Mouse (Mus musculus): ENCODE data around the gene Prkab1. TPM values are rescaled to one million over a fixed set of nuclear protein-coding genes. Genes with fewer than 3 reads are reported as not detected.

Prkab1 gene
- polyA plus RNA-seq, 1 experiment from 2014 or later: 79.0 TPM

DNA sequence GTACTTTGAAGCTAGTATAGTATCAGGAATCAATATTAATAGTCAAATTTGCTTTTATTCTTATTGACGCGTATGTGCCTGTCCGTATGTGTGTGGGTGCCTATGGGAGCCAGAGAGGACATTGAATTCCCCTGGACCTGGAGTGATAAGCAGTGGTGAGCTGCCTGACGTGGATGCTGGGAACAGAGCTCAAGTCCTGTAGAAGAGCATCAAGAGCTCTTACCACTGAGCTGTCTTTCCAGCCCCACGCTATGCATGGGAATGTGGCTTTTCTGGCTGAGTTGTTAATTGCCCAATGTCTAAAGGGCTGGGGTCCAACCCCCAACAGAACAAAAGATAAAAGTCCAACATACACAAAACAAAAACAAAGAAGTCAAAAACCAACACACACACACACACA, 47.9 kb downstream of the Prkab1 start:
- no peaks in the 10 kb centered on the region for H3K9me3 ChIP-seq (replicated peaks; ENCODE audit: low read length)
- H3K9ac ChIP-seq (ENCODE audit: low read depth, low read length): no peak overlapping the region
- DNase-seq (ENCODE audit: low spot score) (no peak), ATAC-seq (replicated peaks; ENCODE audit: low FRiP score, low read depth) (no peak)
- H3K4me3 ChIP-seq (replicated peaks; ENCODE audit: low read depth, low read length): no peak overlapping the region
- H3K4me2 ChIP-seq (ENCODE audit: low read length): no peak overlapping the region
- TF ChIP-seq CTCF (IDR thresholded peaks at IDR 0.05; ENCODE audit: low read depth): no peak
- peak overlapping the region; percentile 85 for H3K27ac ChIP-seq
- 96% methylated on average over 5 of the region's 5 CpGs for WGBS
- no peaks in the 10 kb centered on the region for H3K27me3 ChIP-seq (ENCODE audit: insufficient read depth, low read length)
- H3K4me1 ChIP-seq (replicated peaks; ENCODE audit: insufficient read depth, low read length): peaks cover 17% of the 10 kb centered on the region
- no peaks in the 10 kb centered on the region for H3K36me3 ChIP-seq (ENCODE audit: insufficient read depth, low read length)

DNA sequence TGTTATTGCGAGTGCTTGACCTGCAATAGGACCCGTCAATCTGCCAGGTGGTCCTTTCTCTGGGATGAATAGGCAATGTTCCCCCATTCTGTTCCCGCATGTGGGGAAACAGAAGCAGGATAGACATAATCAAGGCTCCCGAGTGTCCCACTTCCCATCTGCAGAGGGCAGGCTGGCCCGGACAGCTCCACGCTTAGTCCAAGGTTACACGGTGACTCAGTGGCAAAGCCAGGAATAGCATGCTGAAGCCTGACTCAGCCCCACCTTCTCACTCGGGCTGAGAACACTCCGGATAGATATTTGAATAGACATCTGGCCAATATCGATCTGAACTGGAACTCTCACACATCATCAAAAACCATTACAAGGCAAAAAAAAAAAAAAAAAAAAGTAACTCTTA, 48.6 kb downstream of the Prkab1 start:
- TF ChIP-seq CTCF (IDR thresholded peaks at IDR 0.05; ENCODE audit: low read depth): peak; percentile 5; the same call in 1 of the 2 replicates
- WGBS: 86% methylated on average over 10 of the region's 10 CpGs

DNA sequence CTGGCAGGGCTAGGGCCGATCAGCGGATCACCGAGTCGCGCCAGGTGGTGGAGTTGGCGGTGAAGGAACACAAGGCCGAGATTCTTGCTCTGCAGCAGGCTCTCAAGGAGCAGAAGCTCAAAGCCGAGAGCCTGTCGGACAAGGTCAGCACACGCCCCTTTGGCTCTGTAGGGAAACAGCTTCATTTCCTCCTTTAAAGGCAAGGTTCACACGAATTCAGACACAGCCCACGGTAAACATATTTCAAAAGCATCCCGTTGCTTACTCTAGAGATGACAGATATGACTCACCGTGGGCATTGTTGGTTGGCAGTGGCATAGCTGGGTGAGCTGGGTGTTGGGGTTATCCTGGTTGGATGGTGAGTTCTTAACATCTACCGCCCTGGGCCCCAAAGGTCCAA, 53.1 kb downstream of the Prkab1 start:
- Histone ChIP-seq H3K36me3 (ENCODE audit: insufficient read depth, low read length) (peaks cover 7% of the 10 kb centered on the region; the same call in 1 of the 2 replicates), H3K9ac (ENCODE audit: low read depth, low read length) (no peak overlapping the region), H3K27ac (no peak overlapping the region), H3K9me3 (replicated peaks; ENCODE audit: low read length) (no peaks in the 10 kb centered on the region), H3K27me3 (ENCODE audit: insufficient read depth, low read length) (no peaks in the 10 kb centered on the region), H3K4me2 (ENCODE audit: low read length) (no peak overlapping the region), H3K4me1 (replicated peaks; ENCODE audit: insufficient read depth, low read length) (no peaks in the 10 kb centered on the region), H3K4me3 (replicated peaks; ENCODE audit: low read depth, low read length) (no peak overlapping the region)
- DNase-seq (ENCODE audit: low spot score): no peak
- 76% methylated on average over 15 of the region's 15 CpGs for WGBS
- TF ChIP-seq CTCF (IDR thresholded peaks at IDR 0.05; ENCODE audit: low read depth): no peak
- ATAC-seq (replicated peaks; ENCODE audit: low FRiP score, low read depth): no peak

More for the DNA sequence above, 48.6 kb downstream of the Prkab1 start:
- no peak overlapping the region for H3K27ac ChIP-seq
- peaks cover 4% of the 10 kb centered on the region; the same call in 1 of the 2 replicates for H3K36me3 ChIP-seq (ENCODE audit: insufficient read depth, low read length)
- no peak overlapping the region for H3K4me3 ChIP-seq (replicated peaks; ENCODE audit: low read depth, low read length)
- H3K4me2 ChIP-seq (ENCODE audit: low read length): no peak overlapping the region
- DNase-seq (ENCODE audit: low spot score) (no peak), ATAC-seq (replicated peaks; ENCODE audit: low FRiP score, low read depth) (no peak)
- no peaks in the 10 kb centered on the region for H3K9me3 ChIP-seq (replicated peaks; ENCODE audit: low read length)
- H3K27me3 ChIP-seq (ENCODE audit: insufficient read depth, low read length): no peaks in the 10 kb centered on the region
- no peak overlapping the region for H3K9ac ChIP-seq (ENCODE audit: low read depth, low read length)
- peaks cover 17% of the 10 kb centered on the region for H3K4me1 ChIP-seq (replicated peaks; ENCODE audit: insufficient read depth, low read length)

Other genes with a start within 250 kb of the Prkab1 start
- gene Cit, start 179.2 kb downstream of the Prkab1 start, polyA plus RNA-seq (2015; fragmentation: Nextera tagmentation; extraction: Ambion mirVana): 8.8 and 11.4 TPM in 2 replicates
- not detected in 2 replicates for gene Tmem233, start 58.7 kb upstream of the Prkab1 start, polyA plus RNA-seq (2015; fragmentation: Nextera tagmentation; extraction: Ambion mirVana)

Data from kidney, postnatal 0 days (tissue).